Mouse (Mus musculus): ENCODE results near the gene Usp3. TPM values are rescaled to one million over a fixed set of nuclear protein-coding genes. Genes with fewer than 3 reads are reported as not detected.

The Usp3 gene
- polyA plus RNA-seq, 1 experiment: 7.2 TPM

GRCm38 (mm10) chr9:66605876-66606750 is 13.2 kb upstream of the Usp3 start:
- Histone ChIP-seq H3K36me3 (replicated peaks; ENCODE audit: low read length) (no peaks in the 10 kb centered on the region), H3K27me3 (replicated peaks) (no peaks in the 10 kb centered on the region)

GRCm38 (mm10) chr9:66604349-66605206 is 11.6 kb upstream of the Usp3 start:
- no peaks in the 10 kb centered on the region for H3K27me3 ChIP-seq (replicated peaks)
- no peak overlapping the region for H3K4me3 ChIP-seq (replicated peaks)
- no peak for TF ChIP-seq FLI1 (IDR thresholded peaks at IDR 0.05; ENCODE audit: low read length)
- TF ChIP-seq GATA1 (IDR thresholded peaks at IDR 0.05; ENCODE audit: borderline replicate concordance, low read length): no peak
- H3K36me3 ChIP-seq (replicated peaks; ENCODE audit: low read length): no peaks in the 10 kb centered on the region
- H3K9me3 ChIP-seq: no peaks in the 10 kb centered on the region
- H3K4me1 ChIP-seq: peaks cover 68% of the 10 kb centered on the region

More at GRCm38 (mm10) chr9:66605876-66606750, 13.2 kb upstream of the Usp3 start:
- peaks cover 60% of the 10 kb centered on the region for H3K4me1 ChIP-seq
- H3K4me3 ChIP-seq (replicated peaks): no peak overlapping the region
- TF ChIP-seq GATA1 (IDR thresholded peaks at IDR 0.05; ENCODE audit: borderline replicate concordance, low read length) (no peak), FLI1 (IDR thresholded peaks at IDR 0.05; ENCODE audit: low read length) (no peak)
- H3K9me3 ChIP-seq: no peaks in the 10 kb centered on the region

GRCm38 (mm10) chr9:66603907-66604306 is 11.0 kb upstream of the Usp3 start:
- TF ChIP-seq GATA1 (IDR thresholded peaks at IDR 0.05; ENCODE audit: borderline replicate concordance, low read length): no peak
- Histone ChIP-seq H3K9me3 (no peaks in the 10 kb centered on the region), H3K36me3 (replicated peaks; ENCODE audit: low read length) (no peaks in the 10 kb centered on the region), H3K4me1 (peaks cover 71% of the 10 kb centered on the region), H3K4me3 (replicated peaks) (no peak overlapping the region), H3K27me3 (replicated peaks) (no peaks in the 10 kb centered on the region)

GRCm38 (mm10) chr9:66601006-66601405 is 8.1 kb upstream of the Usp3 start:
- Histone ChIP-seq H3K9me3 (no peaks in the 10 kb centered on the region), H3K4me3 (replicated peaks) (no peak overlapping the region), H3K36me3 (replicated peaks; ENCODE audit: low read length) (no peaks in the 10 kb centered on the region), H3K4me1 (peaks cover 90% of the 10 kb centered on the region), H3K27me3 (replicated peaks) (no peaks in the 10 kb centered on the region)
- no peak for TF ChIP-seq FLI1 (IDR thresholded peaks at IDR 0.05; ENCODE audit: low read length)
- TF ChIP-seq GATA1 (IDR thresholded peaks at IDR 0.05; ENCODE audit: borderline replicate concordance, low read length): no peak

- Histone ChIP-seq H3K36me3 (replicated peaks; ENCODE audit: low read length) (no peaks in the 10 kb centered on the region), H3K27me3 (replicated peaks) (no peaks in the 10 kb centered on the region), H3K9me3 (no peaks in the 10 kb centered on the region), H3K4me3 (replicated peaks) (no peak overlapping the region), H3K4me1 (peaks cover 90% of the 10 kb centered on the region)
- TF ChIP-seq FLI1 (IDR thresholded peaks at IDR 0.05; ENCODE audit: low read length) (no peak), GATA1 (IDR thresholded peaks at IDR 0.05; ENCODE audit: borderline replicate concordance, low read length) (no peak)
Measured at GRCm38 (mm10) chr9:66600551-66600950, 7.6 kb upstream of the Usp3 start.

- Histone ChIP-seq H3K36me3 (replicated peaks; ENCODE audit: low read length) (no peaks in the 10 kb centered on the region), H3K27me3 (replicated peaks) (no peaks in the 10 kb centered on the region), H3K4me1 (peaks cover 89% of the 10 kb centered on the region), H3K4me3 (replicated peaks) (peak overlapping the region; percentile 83), H3K9me3 (no peaks in the 10 kb centered on the region)
- TF ChIP-seq FLI1 (IDR thresholded peaks at IDR 0.05; ENCODE audit: low read length): no peak
- no peak for TF ChIP-seq GATA1 (IDR thresholded peaks at IDR 0.05; ENCODE audit: borderline replicate concordance, low read length)
Measured at GRCm38 (mm10) chr9:66599577-66599976, 6.6 kb upstream of the Usp3 start.

- Histone ChIP-seq H3K36me3 (replicated peaks; ENCODE audit: low read length) (no peaks in the 10 kb centered on the region), H3K27me3 (replicated peaks) (no peaks in the 10 kb centered on the region), H3K4me1 (peaks cover 89% of the 10 kb centered on the region), H3K9me3 (no peaks in the 10 kb centered on the region), H3K4me3 (replicated peaks) (peak overlapping the region; percentile 57)
- no peak for TF ChIP-seq GATA1 (IDR thresholded peaks at IDR 0.05; ENCODE audit: borderline replicate concordance, low read length)
- TF ChIP-seq FLI1 (IDR thresholded peaks at IDR 0.05; ENCODE audit: low read length): no peak
Measured at GRCm38 (mm10) chr9:66598636-66599035, 5.7 kb upstream of the Usp3 start.

- Histone ChIP-seq H3K27me3 (replicated peaks) (no peaks in the 10 kb centered on the region), H3K4me3 (replicated peaks) (no peak overlapping the region), H3K9me3 (no peaks in the 10 kb centered on the region), H3K4me1 (peaks cover 85% of the 10 kb centered on the region), H3K36me3 (replicated peaks; ENCODE audit: low read length) (no peaks in the 10 kb centered on the region)
- no peak for TF ChIP-seq GATA1 (IDR thresholded peaks at IDR 0.05; ENCODE audit: borderline replicate concordance, low read length)
Measured at GRCm38 (mm10) chr9:66597480-66598215, 4.7 kb upstream of the Usp3 start.

- Histone ChIP-seq H3K9me3 (no peaks in the 10 kb centered on the region), H3K36me3 (replicated peaks; ENCODE audit: low read length) (no peaks in the 10 kb centered on the region), H3K4me1 (peaks cover 85% of the 10 kb centered on the region), H3K4me3 (replicated peaks) (no peak overlapping the region), H3K27me3 (replicated peaks) (no peaks in the 10 kb centered on the region)
- TF ChIP-seq GATA1 (IDR thresholded peaks at IDR 0.05; ENCODE audit: borderline replicate concordance, low read length) (no peak), FLI1 (IDR thresholded peaks at IDR 0.05; ENCODE audit: low read length) (no peak)
Measured at GRCm38 (mm10) chr9:66597076-66597475, 4.1 kb upstream of the Usp3 start.

Measured in megakaryocyte, embryonic 14.5 days (primary cell).